Mouse (Mus musculus) gastrocnemius, adult 18-20 months (tissue): Measurements from ENCODE around the gene D430041D05Rik. TPM values are rescaled to one million over a fixed set of nuclear protein-coding genes. Genes with fewer than 3 reads are reported as not detected.

Experiments used
- DNase-seq: peaks from one replicate; pipeline ENCODE4 v3.0.0; 2021; ENCODE audit warnings: low spot score
- total RNA-seq, 2 experiments: library from RNA; stranded (reverse); gene quantifications; 2 replicates each; pipeline ENCODE4 v1.2.3; 2021

D430041D05Rik gene
- total RNA-seq, 2 experiments from 2014 or later: 1.7 to 2.6 TPM

DNA sequence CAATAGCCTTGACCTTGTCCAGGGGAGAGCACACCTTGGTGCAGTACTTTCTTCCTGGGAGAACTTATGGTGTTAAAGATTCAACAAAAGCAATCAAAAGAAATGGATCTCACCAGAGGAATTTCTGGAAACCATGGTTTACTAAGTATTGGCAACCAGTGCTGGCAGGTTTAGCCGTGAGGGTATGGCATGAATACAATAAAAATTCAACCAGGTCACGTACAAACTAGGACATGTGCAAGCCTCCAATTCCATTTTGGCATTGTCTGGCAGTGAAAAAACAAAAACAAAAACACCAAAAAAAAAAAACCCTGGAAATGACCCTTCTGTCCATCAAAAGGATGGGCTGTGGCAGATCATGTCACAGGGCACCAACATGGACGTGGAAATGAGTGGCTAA lies 256.9 kb downstream of the D430041D05Rik start:
- DNase-seq: no peak

DNA sequence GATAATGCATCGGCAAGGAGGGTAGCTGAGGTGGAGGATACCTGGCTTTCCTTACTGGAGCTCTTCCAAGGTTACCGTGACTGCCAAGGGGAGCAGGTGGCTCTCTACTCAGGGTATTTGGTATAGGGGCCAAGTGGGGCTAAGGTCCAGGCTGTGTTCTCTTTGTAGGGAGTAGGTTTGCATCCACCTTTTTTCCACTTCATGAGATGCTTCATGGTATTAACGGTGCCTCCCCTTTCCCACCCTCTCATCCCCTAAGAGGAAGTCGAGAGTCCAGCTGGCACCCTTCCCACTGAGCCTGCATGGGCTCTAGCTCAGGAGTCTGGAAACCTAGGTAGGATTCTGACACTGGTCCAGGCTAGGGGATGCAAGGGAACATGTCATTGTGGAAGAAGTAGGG lies 257.5 kb downstream of the D430041D05Rik start:
- no peak for DNase-seq

DNA sequence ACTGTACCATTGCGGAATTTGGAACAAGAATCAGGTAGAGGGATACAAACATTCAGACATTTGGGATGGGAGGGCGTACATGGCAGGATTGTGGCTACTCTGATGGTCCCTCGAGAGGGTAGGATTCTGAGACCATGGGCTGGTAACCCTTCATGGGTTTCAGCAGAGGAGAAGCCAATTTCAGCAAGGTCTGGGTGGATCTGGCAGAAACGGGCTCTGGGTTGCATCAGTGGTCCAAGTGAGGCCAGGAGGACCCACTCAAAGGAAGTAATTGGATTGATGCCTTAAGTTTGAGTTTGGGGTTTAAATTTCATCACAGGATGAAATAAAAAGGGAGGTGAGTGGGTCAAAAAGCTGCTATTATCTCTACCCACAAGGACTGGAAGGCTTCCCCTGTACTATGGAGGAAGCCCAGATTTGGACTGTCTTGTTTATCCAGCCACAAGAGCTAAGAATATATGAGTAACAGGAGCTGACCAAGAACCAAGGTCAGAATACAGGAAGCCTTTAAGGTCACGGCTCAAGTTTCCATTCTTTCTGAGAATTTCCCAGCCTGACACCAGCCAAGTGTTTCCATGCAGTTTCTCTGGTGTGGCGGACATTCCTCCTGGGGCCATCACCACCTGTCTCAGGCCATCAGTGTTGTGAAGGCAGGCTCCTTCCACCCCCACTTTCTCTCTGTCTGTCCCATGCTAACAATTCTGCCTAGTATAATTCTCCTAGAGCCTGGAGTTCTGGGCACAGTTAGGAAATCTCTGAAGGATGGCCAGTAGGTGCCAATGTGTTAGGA lies 260.0 kb downstream of the D430041D05Rik start:
- peak; percentile 68 for DNase-seq

DNA sequence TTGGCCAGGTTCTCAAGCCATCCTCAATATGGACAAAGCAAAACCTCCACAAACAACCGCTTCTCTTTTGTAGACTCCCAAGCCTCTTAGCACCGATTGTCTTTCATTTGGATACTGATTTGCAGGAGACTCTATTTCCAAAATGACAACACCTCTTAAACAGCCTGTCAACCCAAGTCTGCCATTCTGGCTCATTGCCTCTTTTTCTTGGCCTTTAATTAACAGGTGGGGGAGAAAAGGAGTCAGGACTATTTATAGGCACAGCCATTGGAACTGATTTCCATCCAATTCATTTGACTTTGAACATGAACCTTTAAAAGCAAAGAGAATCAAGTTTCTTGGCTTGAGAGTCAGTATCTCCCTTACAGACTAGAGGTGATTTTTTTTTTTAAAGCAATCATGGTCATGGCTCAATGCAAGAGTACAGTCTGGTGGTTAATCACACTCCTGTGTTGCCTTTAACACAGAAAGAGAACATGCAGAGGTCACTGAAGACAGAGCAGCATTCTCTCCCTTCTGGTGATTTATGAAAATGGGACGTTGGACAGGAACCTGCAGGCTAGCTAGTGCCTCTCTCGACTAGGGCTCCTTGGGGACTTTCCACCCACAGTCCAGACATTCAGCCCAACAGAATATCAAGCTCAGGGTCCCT lies 262.8 kb downstream of the D430041D05Rik start:
- DNase-seq: peak; percentile 61

DNA sequence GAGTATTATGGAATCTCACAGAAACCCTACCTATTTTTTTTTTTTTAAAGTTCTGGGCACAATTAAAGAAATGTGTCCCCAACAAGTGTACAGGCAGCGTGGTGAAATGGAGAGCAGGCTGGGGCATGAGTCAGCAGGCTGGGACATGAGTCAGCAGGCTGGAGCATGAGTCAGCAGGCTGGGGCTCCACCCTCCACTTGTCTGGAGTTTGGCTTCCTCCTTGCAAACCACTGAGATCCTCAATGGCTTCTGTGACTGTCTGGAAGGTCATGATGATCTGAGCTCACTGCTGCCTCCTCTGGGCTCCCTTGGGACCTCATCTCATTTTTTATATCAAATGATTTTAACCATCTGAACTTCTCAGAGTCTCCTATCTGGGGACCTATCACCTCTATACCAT lies 264.8 kb downstream of the D430041D05Rik start:
- DNase-seq: no peak

DNA sequence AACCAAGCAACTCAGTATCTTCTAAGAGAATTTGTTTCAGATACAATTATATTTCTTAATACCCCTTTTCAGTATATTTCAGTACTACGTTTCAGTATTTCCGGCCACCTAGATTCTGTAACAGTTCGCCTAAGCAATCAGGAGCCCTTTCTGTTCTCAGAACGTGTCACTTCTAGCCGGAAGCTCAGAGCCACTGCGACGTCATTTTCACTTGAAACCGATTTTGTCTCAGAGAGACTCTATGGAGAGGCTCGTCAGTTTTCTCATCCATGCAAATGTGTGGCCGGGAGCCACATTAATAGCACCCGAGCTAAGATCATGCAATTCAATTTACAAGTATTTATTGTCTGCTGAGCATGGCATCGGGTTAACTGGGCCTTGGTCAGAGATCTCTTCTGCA lies 266.8 kb downstream of the D430041D05Rik start:
- no peak for DNase-seq

DNA sequence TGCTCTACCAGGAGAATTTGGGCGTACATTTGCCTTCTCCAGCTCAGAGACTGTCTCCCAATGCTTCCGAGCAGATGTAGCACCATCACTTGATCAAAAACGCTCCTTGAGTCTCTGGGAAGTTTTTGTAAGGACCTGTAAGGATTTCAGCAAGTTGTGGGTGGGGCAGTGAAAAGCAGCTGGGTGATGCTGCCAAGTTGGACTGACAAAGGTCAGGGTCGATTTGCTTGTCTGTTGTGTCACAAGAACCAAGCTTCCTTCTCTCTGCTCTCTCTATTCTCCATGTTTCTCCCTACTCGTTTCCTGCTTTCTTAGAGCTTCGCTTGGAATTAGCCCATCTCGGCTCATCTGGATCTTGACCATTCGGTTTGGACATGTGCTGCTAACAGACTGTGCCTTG lies 268.7 kb downstream of the D430041D05Rik start:
- DNase-seq: no peak

DNA sequence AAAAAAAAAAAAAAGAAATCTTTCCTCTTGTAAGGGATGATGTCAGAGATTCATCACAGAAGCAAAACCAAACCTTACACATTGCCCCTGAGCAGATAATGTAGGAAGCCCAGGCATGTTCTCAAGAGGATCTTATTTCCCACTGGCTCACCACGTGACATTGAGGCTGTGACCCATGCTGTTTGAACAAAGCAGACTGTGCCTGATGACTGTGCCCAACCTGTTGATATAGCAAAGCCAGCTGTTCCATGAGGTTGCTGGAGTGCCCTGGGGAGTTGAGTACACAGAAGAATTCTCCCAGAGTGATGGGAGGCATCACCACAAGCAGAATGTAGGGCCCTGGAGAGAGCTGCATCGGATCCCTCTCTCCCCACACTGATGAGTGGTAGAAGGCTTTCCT lies 274.9 kb downstream of the D430041D05Rik start:
- DNase-seq: no peak

DNA sequence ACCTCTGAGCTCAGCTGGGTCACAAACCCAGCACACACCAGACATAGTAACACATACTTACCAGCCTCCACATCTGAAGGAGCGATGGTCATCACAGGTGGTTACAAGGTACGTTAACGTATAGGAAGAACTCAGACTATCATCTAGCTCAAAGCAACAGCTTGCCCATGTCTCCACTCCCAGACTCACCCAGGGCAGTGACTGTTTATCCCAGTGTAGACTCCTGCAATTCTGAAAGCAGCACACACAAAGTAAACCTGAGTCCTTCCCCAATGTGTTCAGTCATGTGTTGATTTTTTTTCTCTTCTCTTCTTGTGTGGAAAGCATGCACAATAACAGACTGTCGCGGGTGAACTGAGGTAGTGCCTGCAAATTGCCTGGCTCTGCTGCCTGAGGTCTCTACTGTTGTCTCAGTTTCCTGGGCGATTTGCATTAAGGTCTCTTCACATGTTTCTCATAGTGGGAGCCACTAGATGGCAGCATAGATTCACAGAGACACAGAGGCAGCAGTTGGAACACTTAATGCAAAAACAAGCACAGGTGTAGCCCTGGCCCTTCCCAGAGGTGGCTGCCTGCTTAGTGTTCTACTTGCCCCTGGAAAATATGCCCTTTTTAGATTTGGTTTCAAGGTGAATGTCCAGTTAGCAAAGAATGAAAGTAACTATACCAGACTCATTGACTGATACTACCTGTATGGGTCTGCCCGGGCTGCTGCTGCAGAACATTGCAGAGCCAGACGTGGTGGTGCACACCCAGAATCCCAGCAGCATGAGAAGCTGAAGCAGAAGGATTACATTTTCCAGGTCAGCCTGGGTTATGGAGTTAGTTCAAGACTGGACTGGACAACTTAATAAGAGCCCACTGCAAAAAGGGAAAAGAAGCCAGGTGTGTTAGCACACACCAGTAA lies 276.4 kb downstream of the D430041D05Rik start:
- peak; percentile 78 for DNase-seq

DNA sequence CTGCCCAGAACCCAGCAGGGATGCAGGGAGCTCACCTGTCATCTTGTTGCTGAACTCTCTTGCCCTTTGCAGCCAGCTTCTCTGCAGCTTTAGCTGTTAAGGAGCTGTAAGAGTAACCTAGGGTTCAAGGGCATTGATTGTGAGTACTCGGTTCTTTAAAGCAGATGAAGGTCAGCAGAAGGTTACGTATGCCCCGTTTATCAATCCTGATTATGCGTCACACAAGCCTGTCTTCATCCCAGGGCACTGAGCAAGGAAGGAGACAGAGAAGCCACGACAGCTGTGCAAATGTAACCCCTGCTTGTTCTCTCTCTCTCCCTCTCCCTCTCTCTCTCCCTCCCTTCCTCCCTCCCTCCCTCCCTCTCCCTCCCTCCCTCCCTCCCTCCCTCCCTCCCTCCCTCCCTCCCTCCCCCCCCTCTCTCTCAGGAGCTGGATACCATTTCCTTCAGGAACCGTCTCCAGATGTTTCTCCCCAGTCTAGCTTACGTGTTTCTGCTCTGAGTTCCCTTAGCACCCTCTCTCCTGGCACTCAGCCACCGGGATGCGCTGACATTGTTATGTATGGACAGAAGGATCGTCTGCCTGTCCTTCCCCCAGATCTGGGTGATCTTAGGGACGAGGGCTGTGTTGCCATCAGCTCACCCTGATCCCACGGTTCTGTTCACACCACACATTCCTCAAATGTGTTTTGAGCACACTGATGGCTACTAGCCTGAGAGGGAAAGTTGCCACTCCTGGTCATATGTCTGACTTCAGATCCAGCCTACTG lies 277.6 kb downstream of the D430041D05Rik start:
- DNase-seq: no peak

DNA sequence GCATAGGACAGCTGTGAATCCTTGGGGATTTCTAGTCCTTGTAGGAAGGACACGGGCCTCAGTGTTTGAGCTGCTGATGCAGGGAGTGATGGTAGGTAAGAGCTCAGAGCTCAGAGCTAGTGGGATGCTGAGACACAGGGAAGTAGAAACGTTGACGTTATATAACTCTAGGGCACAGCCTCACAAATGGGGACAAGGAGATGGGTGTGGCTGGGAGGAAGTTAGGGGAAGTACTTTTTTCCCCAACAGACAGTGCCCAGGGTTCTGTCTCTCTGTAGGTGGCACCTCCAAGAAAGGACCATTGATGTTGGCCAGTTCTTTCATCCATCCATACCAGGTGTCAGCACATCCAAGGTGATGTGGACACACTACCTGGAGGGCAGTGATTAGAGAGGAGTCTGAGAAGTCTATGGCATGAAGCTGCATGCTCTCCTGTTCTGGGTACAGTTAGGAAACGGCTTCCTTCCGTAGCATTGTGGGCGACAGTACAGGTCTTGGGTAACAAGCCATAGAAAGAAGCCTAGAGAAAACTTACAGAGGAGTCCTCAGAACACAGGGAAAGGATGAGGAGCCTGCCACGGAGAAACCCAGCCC lies 278.4 kb downstream of the D430041D05Rik start:
- DNase-seq: no peak

DNA sequence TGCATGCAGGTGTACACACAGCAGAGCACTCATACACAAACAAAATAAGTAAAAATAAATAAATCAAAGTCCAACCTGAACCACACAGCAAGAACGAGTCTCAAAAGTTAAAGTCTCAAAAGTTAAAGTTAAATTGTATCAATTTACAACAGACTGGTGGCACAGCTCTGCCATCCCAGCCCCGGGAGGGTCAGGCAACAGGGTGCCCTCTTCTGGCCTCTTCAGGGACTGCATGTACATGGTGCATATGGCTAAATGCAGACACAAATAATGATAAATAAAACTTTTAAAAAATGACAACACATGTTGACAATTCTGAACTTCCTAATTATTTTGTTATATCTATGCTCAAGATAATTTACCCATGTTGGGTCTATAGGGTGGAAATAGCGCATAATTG lies 279.8 kb downstream of the D430041D05Rik start:
- no peak for DNase-seq

DNA sequence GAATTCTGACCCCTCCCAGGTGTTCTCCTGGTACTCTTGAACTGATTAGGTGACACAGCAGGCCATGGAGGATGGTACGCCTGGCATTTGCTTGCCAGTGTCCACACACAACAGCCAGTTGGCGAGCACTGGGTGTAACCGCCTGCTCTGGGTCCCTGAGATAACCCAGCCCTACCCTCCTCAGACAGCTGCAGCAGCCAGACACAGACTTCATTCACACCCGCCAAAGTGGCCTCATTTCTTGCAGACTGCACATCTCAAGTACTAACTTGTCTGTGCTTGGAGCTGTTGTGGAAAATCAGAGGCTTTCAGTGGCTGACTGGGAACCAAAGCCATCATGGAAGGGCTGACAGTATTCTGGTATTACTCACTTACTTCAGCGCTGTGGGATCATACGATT lies 280.6 kb downstream of the D430041D05Rik start:
- no peak for DNase-seq

DNA sequence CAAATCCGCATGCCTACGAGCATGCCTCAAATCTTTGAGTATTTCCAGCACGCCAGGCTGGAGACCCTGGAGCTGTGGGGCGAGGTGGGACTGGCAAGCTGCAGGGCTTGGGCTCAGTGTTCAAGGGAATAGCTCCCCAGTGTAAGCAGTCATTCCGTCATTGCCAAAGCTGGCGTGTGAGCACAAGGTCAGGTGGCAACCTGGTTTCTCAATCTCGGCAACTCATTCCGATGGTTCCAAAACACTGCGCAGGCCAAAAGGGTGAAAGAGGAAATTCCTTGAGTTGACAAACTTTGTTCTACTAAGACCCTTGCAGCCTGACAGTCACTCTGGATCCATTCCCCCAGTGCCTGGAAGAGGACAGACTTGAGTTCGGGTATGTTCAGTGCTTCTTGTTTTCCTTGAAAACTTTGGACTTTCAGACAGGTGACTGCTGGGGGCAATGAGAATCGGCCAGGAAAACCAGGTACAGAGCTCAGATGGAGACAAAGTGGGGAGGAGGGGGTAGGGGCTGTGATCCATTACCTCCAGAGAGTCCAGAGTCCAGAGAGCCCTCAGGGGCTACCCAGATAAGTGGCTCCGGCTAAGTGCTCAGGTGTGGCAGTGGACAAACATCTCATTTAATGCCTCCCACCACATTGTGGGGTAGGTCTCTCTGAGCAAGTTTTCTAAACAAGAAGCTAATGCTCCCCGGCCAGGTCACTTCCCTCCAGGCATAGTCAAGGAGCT lies 281.8 kb downstream of the D430041D05Rik start:
- peak; percentile 52 for DNase-seq

DNA sequence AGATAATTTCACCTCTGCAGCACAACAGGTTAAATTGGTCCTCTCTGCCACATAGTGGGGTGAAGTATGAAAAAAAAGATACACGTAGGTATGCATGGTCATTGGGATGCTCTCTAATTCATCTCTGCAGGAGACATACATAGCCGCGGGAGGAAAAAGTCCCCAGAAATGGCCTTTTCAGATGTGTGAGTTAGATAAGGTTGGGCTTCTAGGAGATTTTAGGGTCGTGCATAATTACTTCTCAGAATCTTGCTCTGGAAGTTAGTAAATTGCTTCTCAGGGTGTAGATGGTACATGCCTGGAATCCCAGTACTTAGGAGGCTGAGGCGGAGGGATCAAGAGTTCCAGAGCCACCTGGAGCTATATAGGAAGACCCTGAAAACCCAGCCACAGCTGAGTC lies 286.7 kb downstream of the D430041D05Rik start:
- no peak for DNase-seq

DNA sequence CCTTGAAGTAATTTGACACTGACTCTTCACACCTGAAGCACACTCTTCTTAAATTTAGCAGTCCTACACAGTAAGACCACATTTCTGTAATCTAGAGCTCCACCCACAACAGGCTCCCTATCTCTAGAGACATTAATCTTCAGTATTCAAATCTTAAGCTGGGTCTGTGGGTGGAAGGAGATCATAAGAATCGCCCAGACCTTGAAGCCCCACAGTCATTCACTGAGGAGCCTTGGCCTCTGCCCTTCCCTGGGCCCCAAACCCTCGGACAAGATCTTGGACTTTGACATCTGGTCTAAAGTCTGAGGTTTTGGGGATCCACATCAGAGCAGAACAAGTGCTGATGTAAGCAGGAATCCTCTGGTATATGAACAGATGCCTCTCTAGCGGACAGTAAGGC lies 287.3 kb downstream of the D430041D05Rik start:
- DNase-seq: no peak

DNA sequence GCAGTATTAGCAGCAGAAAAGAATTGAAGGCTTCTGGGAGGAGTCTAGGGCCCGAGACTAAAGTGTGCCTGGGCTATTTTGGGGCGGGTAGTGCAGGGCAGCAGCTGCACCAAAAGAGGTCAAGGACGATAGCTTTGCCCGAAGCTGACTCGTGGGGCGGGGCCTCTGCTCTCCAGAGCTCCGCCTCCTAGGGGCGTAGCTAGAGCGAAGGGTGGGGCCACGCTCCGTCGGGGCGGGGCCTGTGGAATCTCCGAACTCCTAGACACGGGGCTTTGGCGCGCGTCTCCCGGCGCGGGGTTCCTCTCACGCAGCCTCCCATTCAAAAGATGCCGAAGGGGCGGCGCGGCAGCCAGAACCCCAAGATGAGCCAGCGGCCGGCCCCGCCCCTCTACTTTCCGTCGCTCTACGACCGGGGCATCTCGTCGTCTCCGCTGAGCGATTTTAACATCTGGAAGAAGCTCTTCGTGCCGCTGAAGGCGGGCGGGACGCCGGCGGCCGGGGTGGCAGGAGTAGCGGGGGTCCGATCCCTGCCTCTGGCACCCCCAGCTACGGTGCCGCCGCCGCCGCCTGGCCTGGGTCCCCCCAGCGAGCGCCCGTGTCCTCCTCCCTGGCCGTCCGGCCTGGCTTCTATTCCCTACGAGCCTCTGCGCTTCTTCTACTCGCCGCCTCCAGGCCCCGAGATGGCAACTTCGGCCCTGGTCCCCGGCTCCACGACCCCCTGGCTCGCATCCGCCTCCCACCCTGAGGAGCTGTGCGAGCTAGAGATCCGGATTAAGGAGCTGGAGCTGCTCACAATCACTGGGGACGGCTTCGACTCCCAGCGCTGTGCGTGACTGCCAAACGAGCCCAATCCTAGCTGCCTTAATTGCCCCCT lies 288.1 kb downstream of the D430041D05Rik start, which contains the start of gene A930018P22Rik:
Gene A930018P22Rik (plus strand): TSS at position 265 of the 874 bp plus-strand sequence.
- DNase-seq: peak; percentile 96

DNA sequence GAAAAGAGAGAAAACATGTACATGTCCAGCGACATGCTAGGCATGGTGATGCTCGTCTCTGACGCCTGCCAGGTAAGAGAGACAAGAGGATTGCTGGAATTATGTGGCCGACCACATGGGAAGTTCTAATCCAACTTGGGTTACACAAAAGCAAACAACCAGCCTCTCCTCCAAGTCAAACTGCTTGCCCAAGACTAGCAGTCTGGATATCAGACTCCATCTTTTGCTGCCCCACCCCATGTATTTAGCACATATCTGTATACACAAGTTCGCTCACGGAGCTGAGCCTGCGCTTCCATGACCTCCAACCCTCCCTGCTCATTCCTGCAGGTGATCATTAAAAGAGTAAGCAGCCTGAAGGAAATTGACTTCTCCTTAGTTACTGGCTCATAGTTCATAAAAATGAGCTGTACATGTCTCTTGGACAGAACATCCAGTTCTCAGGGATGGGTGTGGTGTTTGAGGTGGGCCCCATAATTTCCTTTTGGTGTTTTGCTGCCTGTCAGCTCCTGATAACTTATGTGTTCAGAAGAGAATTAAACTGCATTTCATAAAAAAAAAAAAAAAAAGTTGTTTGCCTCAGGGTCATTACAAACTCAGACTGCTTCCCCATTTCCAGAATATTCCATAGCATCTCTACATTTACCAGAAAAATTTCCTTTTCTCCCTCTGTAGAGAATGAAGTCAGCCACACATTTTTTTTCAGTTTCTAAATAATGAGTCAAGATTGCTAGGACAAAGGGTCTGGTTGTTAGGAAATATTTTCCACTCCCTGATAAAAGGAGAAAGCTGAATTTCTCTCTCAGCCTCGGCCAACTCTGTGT lies 288.9 kb downstream of the D430041D05Rik start:
- DNase-seq: peak; percentile 28
